Mouse (Mus musculus) limb, embryonic 13.5 days (tissue): ENCODE data around the gene Slc12a5. TPM values are rescaled to one million over a fixed set of nuclear protein-coding genes. Genes with fewer than 3 reads are reported as not detected.

Experiments
- ATAC-seq: fragments of 200-750 bp; cut with Nextera tagmentation; 2 replicates; pipeline ENCODE4 v1.8.0; 2017; ENCODE audit warnings: low read depth, moderate number of reproducible peaks, moderate TSS enrichment; ENCODE audit not compliant: low FRiP score
- H3K27ac ChIP-seq: fragments of 300-500 bp; sonication (generic); 2 replicates; pipeline ENCODE4 v1.5.1; 2015; ENCODE audit warnings: inconsistent platforms, mild to moderate bottlenecking, moderate library complexity
- H3K27me3 ChIP-seq: fragments of 300-500 bp; sonication (generic); 2 replicates; pipeline ENCODE4 v1.6.1; 2015; ENCODE audit warnings: mild to moderate bottlenecking, inconsistent platforms
- H3K36me3 ChIP-seq: fragments of 300-500 bp; sonication (generic); 2 replicates; pipeline ENCODE4 v1.6.1; 2015; ENCODE audit warnings: inconsistent platforms, mild to moderate bottlenecking, moderate library complexity
- H3K4me1 ChIP-seq: fragments of 300-500 bp; sonication (generic); 2 replicates; pipeline ENCODE4 v1.6.1; 2015; ENCODE audit warnings: inconsistent platforms
- H3K4me2 ChIP-seq: fragments of 300-500 bp; sonication (generic); replicated peaks from 2 replicates; pipeline ENCODE4 v1.6.1; 2015; ENCODE audit warnings: inconsistent platforms, mild to moderate bottlenecking, moderate library complexity
- H3K4me3 ChIP-seq: fragments of 300-500 bp; sonication (generic); 2 replicates; pipeline ENCODE4 v1.5.1; 2015; ENCODE audit warnings: moderate library complexity, mild to moderate bottlenecking, inconsistent platforms
- H3K9ac ChIP-seq: fragments of 300-500 bp; sonication (generic); 2 replicates; pipeline ENCODE4 v1.6.1; 2015; ENCODE audit warnings: mild to moderate bottlenecking, inconsistent platforms
- H3K9me3 ChIP-seq: fragments of 300-500 bp; sonication (generic); 2 replicates; pipeline ENCODE4 v1.6.1; 2016; ENCODE audit warnings: inconsistent platforms
- WGBS: fragments of 180-500 bp; shearing (Covaris S2); methylation state at CpG from one replicate; pipeline ENCODE4 v1.1.7; 2015; 5-methylcytosine and 5-hydroxymethylcytosine counted together
- polyA plus RNA-seq: library from polyadenylated mRNA; unstranded; fragments of >200 nt; fragmentation: Nextera tagmentation; extraction: Ambion mirVana; gene quantifications from 2 replicates; pipeline ENCODE4 v1.2.1, GENCODE M21; 2015

Slc12a5 gene
- polyA plus RNA-seq: 1.00 and 1.2 TPM in 2 replicates

DNA sequence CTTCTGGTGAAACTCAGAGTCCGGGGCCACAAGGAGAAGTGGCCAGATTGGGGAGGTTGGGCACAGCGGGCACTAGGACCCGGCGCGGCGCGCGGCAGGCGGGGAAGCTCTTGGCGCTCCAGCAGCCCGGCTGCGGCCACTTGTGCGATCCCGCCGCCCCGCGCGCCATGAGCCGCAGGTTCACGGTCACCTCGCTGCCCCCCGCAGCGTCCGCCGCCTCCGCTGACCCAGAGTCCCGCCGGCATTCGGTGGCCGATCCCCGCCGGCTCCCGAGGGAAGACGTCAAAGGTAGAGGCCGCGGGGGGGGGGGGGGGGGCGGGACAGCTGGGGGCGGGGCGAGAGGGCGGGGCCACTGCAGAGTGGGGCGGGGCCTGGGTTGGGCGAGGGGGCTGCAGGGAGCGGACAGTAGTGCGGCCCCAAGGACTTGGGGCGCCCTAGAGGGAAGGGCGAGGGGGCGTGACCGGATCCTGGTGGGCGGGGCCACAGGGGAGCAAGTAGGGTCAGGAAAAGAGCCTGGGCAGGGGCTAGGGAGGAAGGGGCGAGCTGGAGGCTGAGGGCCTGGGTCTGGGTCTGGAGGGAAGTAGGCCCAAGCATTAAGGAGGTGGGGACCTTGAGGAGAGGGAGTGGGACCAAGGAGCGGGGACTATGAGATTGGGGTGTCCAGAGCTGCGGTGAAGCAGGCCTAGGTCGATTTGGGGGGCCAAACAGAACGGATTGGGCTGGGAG lies at the start of gene Slc12a5:
Slc12a5 (plus strand) TSS at position 87 of the 726 bp plus-strand sequence.
- Histone ChIP-seq H3K9me3 (no peaks in the 10 kb centered on the region), H3K27me3 (peaks cover 53% of the 10 kb centered on the region), H3K4me3 (peak within 1 kb of the TSS; percentile 55), H3K4me1 (peaks cover 9% of the 10 kb centered on the region; the same call in 1 of the 2 replicates), H3K27ac (no peak within 1 kb of the TSS), H3K4me2 (peak within 1 kb of the TSS; percentile 63), H3K36me3 (no peaks in the 10 kb centered on the region), H3K9ac (peak within 1 kb of the TSS; percentile 63)
- ATAC-seq: peak; percentile 70
- WGBS: 1% methylated on average over 35 of the region's 54 CpGs

DNA sequence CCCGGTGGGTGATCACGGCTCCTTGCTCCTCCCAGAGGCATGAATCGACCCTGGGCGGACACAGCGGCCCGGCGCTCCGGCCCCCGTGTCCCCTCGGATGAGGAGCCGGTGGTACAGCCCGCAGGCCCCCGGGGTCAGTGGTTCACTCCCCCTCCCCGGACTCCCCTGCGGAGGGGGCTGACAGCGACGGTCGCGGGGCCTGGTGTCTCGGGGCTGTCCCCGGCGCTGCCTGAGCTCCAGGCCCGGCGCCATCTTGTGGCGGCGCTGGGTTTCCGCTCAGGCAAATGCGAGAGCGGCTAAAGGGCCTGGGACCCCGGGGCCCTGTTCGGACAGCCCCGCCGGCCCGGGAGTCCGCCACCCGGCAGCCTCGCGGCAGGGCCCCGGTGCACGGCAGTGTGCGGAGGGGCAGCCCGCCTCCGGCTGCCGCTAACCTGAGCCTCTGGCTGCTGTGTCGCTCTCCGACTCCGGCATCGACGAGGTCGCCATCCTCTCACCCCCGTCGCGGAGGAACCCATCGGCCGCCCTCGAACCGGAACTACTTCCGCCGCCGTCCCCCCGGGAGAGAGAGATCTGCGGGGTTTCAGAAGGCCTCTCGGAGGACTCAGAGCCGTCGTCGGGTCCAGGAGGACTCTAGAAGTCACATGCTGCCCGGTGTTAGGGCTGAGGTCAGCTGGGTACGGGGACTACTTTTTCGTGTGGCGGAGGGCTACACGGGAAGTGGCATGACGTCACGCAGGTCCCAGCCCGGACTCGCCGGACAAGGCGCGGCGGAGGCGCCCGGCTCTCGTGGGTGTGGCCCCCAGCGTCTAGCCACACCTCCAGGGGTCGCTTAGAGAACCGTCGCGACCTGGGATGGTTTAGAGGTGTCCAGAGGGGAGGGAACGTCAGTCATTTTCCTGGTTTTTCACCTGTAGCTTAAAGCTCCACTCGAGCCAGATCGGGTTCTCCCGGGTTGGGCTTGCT lies 49.2 kb upstream of the Slc12a5 start, which contains the start of gene Zfp335:
Zfp335 (minus strand) TSS at position 672 of the 963 bp plus-strand sequence.
- H3K9me3 ChIP-seq: peaks cover 4% of the 10 kb centered on the region
- H3K4me2 ChIP-seq: peak within 1 kb of the TSS; percentile 92
- H3K36me3 ChIP-seq: peaks cover 29% of the 10 kb centered on the region
- ATAC-seq: peak; percentile 87
- peak within 1 kb of the TSS; percentile 98 for H3K27ac ChIP-seq
- under 1% methylated on average over 91 of the region's 91 CpGs for WGBS
- H3K27me3 ChIP-seq: no peaks in the 10 kb centered on the region
- peak within 1 kb of the TSS; percentile 89 for H3K4me3 ChIP-seq
- peaks cover 18% of the 10 kb centered on the region for H3K4me1 ChIP-seq
- H3K9ac ChIP-seq: peak within 1 kb of the TSS; percentile 89

GRCm38 (mm10) chr2:164912151-164912550 lies 48.5 kb upstream of the Slc12a5 start:
- ATAC-seq: peak; percentile 24
- H3K9me3 ChIP-seq: no peaks in the 10 kb centered on the region
- H3K4me2 ChIP-seq: peak overlapping the region; percentile 92
- H3K36me3 ChIP-seq: peaks cover 21% of the 10 kb centered on the region
- 15% methylated on average over 12 of the region's 12 CpGs for WGBS
- H3K27me3 ChIP-seq: no peaks in the 10 kb centered on the region
- H3K4me1 ChIP-seq: peaks cover 26% of the 10 kb centered on the region
- H3K4me3 ChIP-seq: peak overlapping the region; percentile 89
- peak overlapping the region; percentile 98 for H3K27ac ChIP-seq
- H3K9ac ChIP-seq: peak overlapping the region; percentile 89

DNA sequence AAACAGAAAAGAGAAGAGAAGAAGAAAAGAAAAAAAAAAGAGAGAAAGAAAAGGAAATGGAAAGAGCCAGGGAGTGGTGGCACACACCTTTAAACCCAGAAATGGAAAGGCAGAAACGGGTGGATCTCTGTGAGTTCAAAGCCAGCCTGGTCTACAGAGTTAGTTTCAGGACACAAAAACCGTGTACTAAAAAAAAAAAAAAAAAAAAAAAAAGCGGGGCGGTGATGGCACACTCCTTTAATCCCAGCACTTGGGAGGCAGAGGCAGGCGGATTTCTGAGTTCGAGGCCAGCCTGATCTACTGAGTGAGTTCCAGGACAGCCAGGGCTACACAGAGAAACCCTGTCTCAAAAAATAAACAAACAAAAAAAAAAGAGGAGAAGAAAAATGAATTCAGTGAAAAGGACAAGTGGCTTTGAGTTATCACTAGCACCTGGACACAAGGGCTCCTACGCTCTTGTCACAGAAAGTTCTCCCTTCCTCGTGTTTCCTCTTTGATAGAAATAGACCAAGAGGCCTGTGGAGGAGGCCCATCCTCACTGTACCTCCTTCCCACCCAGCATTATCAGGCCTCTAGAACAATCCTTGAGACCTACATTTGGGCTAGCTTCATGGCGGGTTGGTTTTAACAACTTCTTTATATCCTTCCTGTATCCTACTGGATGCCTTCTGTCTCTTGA lies 47.7 kb upstream of the Slc12a5 start:
- Histone ChIP-seq H3K27ac (no peak overlapping the region), H3K36me3 (peaks cover 14% of the 10 kb centered on the region), H3K9me3 (no peaks in the 10 kb centered on the region), H3K9ac (no peak overlapping the region), H3K4me1 (peaks cover 33% of the 10 kb centered on the region), H3K4me2 (peak overlapping the region; percentile 92), H3K4me3 (no peak overlapping the region), H3K27me3 (no peaks in the 10 kb centered on the region)
- 87% methylated on average over 9 of the region's 9 CpGs for WGBS
- ATAC-seq: no peak

- no peak overlapping the region for H3K4me2 ChIP-seq
- WGBS: 96% methylated on average over 2 of the region's 2 CpGs
- H3K4me3 ChIP-seq: no peak overlapping the region
- H3K36me3 ChIP-seq: peaks cover 9% of the 10 kb centered on the region
- H3K27me3 ChIP-seq: no peaks in the 10 kb centered on the region
- H3K9ac ChIP-seq: no peak overlapping the region
- peaks cover 33% of the 10 kb centered on the region for H3K4me1 ChIP-seq
- H3K27ac ChIP-seq: no peak overlapping the region
- ATAC-seq: no peak
- no peaks in the 10 kb centered on the region for H3K9me3 ChIP-seq
These were observed 47.2 kb upstream of the Slc12a5 start for GRCm38 (mm10) chr2:164913428-164913786.

- H3K9me3 ChIP-seq: no peaks in the 10 kb centered on the region
- H3K27me3 ChIP-seq: no peaks in the 10 kb centered on the region
- H3K4me2 ChIP-seq: no peak overlapping the region
- WGBS: 61% methylated on average over 5 of the region's 5 CpGs
- no peak overlapping the region for H3K27ac ChIP-seq
- H3K36me3 ChIP-seq: peaks cover 11% of the 10 kb centered on the region
- H3K9ac ChIP-seq: no peak overlapping the region
- peaks cover 26% of the 10 kb centered on the region for H3K4me1 ChIP-seq
- ATAC-seq: no peak
- H3K4me3 ChIP-seq: no peak overlapping the region
These were observed 43.8 kb upstream of the Slc12a5 start for GRCm38 (mm10) chr2:164916820-164917219.

- ATAC-seq: no peak
- no peak overlapping the region for H3K4me2 ChIP-seq
- H3K36me3 ChIP-seq: peaks cover 11% of the 10 kb centered on the region
- WGBS: 26% methylated on average over 10 of the region's 10 CpGs
- no peak overlapping the region for H3K4me3 ChIP-seq
- H3K9ac ChIP-seq: no peak overlapping the region
- peaks cover 25% of the 10 kb centered on the region for H3K4me1 ChIP-seq
- H3K9me3 ChIP-seq: no peaks in the 10 kb centered on the region
- H3K27me3 ChIP-seq: no peaks in the 10 kb centered on the region
- H3K27ac ChIP-seq: no peak overlapping the region
These were observed 43.2 kb upstream of the Slc12a5 start for GRCm38 (mm10) chr2:164917371-164917770.

DNA sequence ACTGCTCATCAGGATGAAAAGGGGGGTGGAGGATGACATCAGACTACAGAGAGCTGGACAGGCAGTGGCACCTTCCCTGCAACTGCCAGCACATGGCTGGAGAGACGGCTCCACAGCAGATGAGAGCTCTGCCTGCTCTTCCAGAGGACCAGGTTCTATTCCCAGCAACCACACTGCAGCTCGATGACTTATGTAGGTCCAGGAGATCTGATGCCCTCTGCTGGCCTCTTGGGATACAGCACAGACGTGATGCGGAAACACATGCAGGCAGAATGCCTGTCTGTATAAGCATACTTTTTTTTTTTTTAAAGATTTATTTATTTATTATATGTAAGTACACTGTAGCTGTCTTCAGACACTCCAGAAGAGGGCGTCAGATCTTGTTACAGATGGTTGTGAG lies 42.3 kb upstream of the Slc12a5 start:
- Histone ChIP-seq H3K36me3 (peaks cover 11% of the 10 kb centered on the region), H3K9me3 (no peaks in the 10 kb centered on the region), H3K27ac (no peak overlapping the region), H3K4me1 (peaks cover 23% of the 10 kb centered on the region), H3K4me2 (no peak overlapping the region), H3K9ac (no peak overlapping the region), H3K27me3 (no peaks in the 10 kb centered on the region), H3K4me3 (no peak overlapping the region)
- no peak for ATAC-seq
- 57% methylated on average over 4 of the region's 5 CpGs for WGBS

- Histone ChIP-seq H3K9me3 (no peaks in the 10 kb centered on the region), H3K4me3 (no peak overlapping the region), H3K36me3 (peaks cover 11% of the 10 kb centered on the region), H3K4me2 (no peak overlapping the region), H3K4me1 (peaks cover 23% of the 10 kb centered on the region), H3K27me3 (no peaks in the 10 kb centered on the region), H3K27ac (no peak overlapping the region), H3K9ac (no peak overlapping the region; the same call in 1 of the 2 replicates)
- 53% methylated on average over 7 of the region's 7 CpGs for WGBS
- ATAC-seq: no peak
These were observed 38.6 kb upstream of the Slc12a5 start for GRCm38 (mm10) chr2:164921984-164922383.

DNA sequence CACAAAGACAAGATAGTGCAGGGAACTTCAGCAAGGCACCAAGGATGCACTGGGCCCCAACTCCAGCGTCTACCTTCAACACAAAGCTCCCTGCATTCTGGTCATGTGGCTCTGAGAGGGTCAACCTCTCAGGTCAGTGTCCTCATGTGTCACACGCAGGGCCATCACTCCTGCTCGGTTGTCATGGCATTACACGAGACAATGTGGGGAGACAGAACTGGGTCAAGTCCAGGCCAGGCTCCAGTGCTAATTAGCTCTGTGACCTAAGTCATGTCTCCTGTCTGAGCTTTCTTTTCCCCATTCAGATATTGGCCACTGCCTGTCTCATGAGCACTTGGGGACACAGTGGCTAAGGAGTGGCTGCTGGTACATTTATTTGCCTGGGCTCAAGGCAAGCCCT lies 37.3 kb upstream of the Slc12a5 start:
- ATAC-seq: no peak
- Histone ChIP-seq H3K27ac (no peak overlapping the region), H3K27me3 (no peaks in the 10 kb centered on the region), H3K9ac (no peak overlapping the region), H3K36me3 (peaks cover 11% of the 10 kb centered on the region), H3K4me3 (no peak overlapping the region), H3K9me3 (no peaks in the 10 kb centered on the region), H3K4me2 (no peak overlapping the region), H3K4me1 (peaks cover 14% of the 10 kb centered on the region; the same call in 1 of the 2 replicates)
- 76% methylated on average over 4 of the region's 4 CpGs for WGBS

DNA sequence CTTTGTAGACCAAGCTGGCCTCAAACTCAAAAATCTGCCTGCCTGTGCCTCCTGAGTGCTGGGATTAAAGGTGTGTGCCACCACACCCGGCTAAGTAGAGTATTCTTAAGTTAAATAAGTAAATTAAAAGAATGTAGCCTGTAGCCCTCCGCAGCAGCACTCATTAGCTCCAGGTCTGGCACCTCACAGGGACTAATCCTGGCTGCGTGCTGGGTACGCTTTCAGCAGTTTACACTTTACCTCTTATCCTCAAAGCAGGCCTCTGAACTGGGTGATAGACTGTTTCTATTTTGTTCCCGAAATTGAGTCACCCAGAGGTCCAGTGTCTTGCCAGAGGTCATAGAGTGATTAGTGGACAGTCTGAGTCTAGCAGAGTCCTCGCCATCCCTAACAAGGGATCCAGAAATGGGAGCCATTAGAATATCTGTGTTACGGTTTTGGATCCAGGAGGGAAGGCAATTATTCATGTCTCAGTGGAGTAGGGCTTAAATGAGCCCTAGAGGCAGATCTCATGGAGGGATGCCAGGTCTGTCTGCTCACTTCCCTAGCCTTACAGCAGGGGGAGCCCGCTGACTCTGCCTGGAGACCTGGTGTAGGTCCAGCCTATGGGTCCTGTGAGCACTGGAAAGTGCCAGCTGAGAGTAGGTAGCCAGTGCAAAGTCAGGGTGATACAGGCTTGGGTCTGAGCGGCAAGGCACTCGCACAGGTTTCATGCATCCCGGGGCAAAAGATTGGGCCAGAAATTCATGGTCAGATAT lies 36.3 kb upstream of the Slc12a5 start:
- Histone ChIP-seq H3K27me3 (no peaks in the 10 kb centered on the region), H3K9ac (no peak overlapping the region)
- no peak for ATAC-seq

More for the DNA sequence above, 36.3 kb upstream of the Slc12a5 start:
- Histone ChIP-seq H3K9me3 (no peaks in the 10 kb centered on the region), H3K4me1 (peaks cover 14% of the 10 kb centered on the region; the same call in 1 of the 2 replicates), H3K4me2 (no peak overlapping the region), H3K4me3 (no peak overlapping the region), H3K36me3 (peaks cover 8% of the 10 kb centered on the region), H3K27ac (no peak overlapping the region)
- 32% methylated on average over 11 of the region's 11 CpGs for WGBS
